Mouse (Mus musculus) heart, embryonic 15.5 days (tissue): ENCODE data around the gene Itpa. TPM values are rescaled to one million over a fixed set of nuclear protein-coding genes. Genes with fewer than 3 reads are reported as not detected.

ENCODE experiments used
- polyA plus RNA-seq: library from polyadenylated mRNA; unstranded; fragments of >200 nt; fragmentation: Nextera tagmentation; extraction: Ambion mirVana; gene quantifications from 2 replicates; pipeline ENCODE4 v1.2.1, GENCODE M21; 2015

The Itpa gene
- polyA plus RNA-seq, 1 experiment from 2014 or later: 74.3 TPM

Other genes with a start within 250 kb of the Itpa start
- 49.0 and 58.2 TPM in 2 replicates for gene Vps16, start 243.3 kb upstream of the Itpa start, polyA plus RNA-seq
- gene Pced1a, start 242.9 kb upstream of the Itpa start, polyA plus RNA-seq: 7.1 and 7.2 TPM in 2 replicates
- 60.7 and 73.6 TPM in 2 replicates for gene Ptpra, start 217.3 kb upstream of the Itpa start, polyA plus RNA-seq
- gene Mrps26, start 103.9 kb upstream of the Itpa start, polyA plus RNA-seq: 61.2 and 67.6 TPM in 2 replicates
- gene Oxt, start 91.4 kb upstream of the Itpa start, polyA plus RNA-seq: not detected in 2 replicates
- 0.36 TPM in 1 of 2 replicates, not detected in the other for gene Avp, start 85.1 kb upstream of the Itpa start, polyA plus RNA-seq
- 11.2 and 12.6 TPM in 2 replicates for gene Fastkd5, start 37.6 kb upstream of the Itpa start, polyA plus RNA-seq
- 5.8 and 8.5 TPM in 2 replicates for gene Ubox5, start 37.6 kb upstream of the Itpa start, polyA plus RNA-seq
- gene Lzts3, start 24.8 kb upstream of the Itpa start, polyA plus RNA-seq: 1.8 and 2.6 TPM in 2 replicates
- 44.8 and 46.2 TPM in 2 replicates for gene Ddrgk1, start 3.0 kb upstream of the Itpa start, polyA plus RNA-seq
- 0.19 and 0.58 TPM in 2 replicates for gene Slc4a11, start 29.9 kb downstream of the Itpa start, polyA plus RNA-seq
- 49.2 and 50.9 TPM in 2 replicates for gene 4930402H24Rik, start 238.8 kb downstream of the Itpa start, polyA plus RNA-seq
- 4.0 and 5.5 TPM in 2 replicates for gene Atrn, start 238.9 kb downstream of the Itpa start, polyA plus RNA-seq